Mouse (Mus musculus) CH12.LX (cell line): ENCODE measurements around the gene Tes3-ps. TPM values are rescaled to one million over a fixed set of nuclear protein-coding genes. Genes with fewer than 3 reads are reported as not detected.

Experiments
- DNase-seq: peaks from one replicate; pipeline ENCODE4 v3.0.0-alpha.2; 2013; ENCODE audit errors: extremely low read depth
- H3K27ac ChIP-seq: 2 replicates; pipeline ENCODE4 v1.5.1; 2012; ENCODE audit warnings: low read depth, mild to moderate bottlenecking, control low read depth, moderate library complexity; ENCODE audit not compliant: insufficient read depth
- H3K27me3 ChIP-seq: replicated peaks from 2 replicates; pipeline ENCODE3; 2012; ENCODE audit warnings: inconsistent platforms
- H3K36me3 ChIP-seq, 2 experiments: replicated peaks in 1 of 2; 2 replicates each; pipeline versions ENCODE3 to v1.6.1; 2012; ENCODE audit warnings: inconsistent platforms in 1 of 2, low read length in 1 of 2, mild to moderate bottlenecking in 1 of 2, mixed read lengths in 1 of 2, moderate library complexity in 1 of 2; ENCODE audit not compliant: control insufficient read depth in 1 of 2, insufficient read depth in 1 of 2
- H3K4me1 ChIP-seq, 2 experiments: 2 replicates each; pipeline ENCODE4 v1.6.1; 2012; ENCODE audit warnings: inconsistent platforms in 1 of 2, moderate library complexity in 1 of 2; ENCODE audit not compliant: insufficient read depth in 2 of 2, control insufficient read depth in 1 of 2
- H3K4me2 ChIP-seq: 2 replicates; pipeline ENCODE4 v1.6.1; 2012; ENCODE audit warnings: low read depth, mild to moderate bottlenecking, control low read depth; ENCODE audit not compliant: poor library complexity, insufficient read depth, severe bottlenecking
- H3K4me3 ChIP-seq, 3 experiments: fragments of 150-350 bp in 1 of 3; sonication (generic) in 1 of 3; replicated peaks in 1 of 3; 2 replicates each; pipeline versions ENCODE3 to v1.5.1; 2011 to 2012; ENCODE audit warnings: low read depth in 2 of 3, low read length in 2 of 3, mild to moderate bottlenecking in 2 of 3, moderate library complexity in 2 of 3, control low read depth in 1 of 3, improper control_type of control experiment in 1 of 3, inconsistent platforms in 1 of 3, mixed read lengths in 1 of 3; ENCODE audit not compliant: poor library complexity in 1 of 3
- H3K79me2 ChIP-seq: replicated peaks from 2 replicates; pipeline ENCODE4 v1.6.1; 2012; ENCODE audit warnings: mild to moderate bottlenecking, moderate library complexity; ENCODE audit not compliant: control insufficient read depth, poor library complexity, insufficient read depth, severe bottlenecking; ENCODE audit errors: extremely low read depth
- H3K9ac ChIP-seq: 2 replicates; pipeline ENCODE4 v1.6.1; 2012; ENCODE audit warnings: low read depth, mild to moderate bottlenecking, control low read depth, moderate library complexity; ENCODE audit not compliant: insufficient read depth
- H3K9me3 ChIP-seq: replicated peaks from 2 replicates; pipeline ENCODE3; 2012; ENCODE audit warnings: low read length, inconsistent platforms, mixed read lengths
- BHLHE40 ChIP-seq: IDR thresholded peaks from 2 replicates; pipeline ENCODE4 v1.6.1; 2011; ENCODE audit warnings: mild to moderate bottlenecking, low read depth, low read length, improper control_type of control experiment
- CHD1 ChIP-seq: IDR thresholded peaks from 2 replicates; pipeline ENCODE4 v1.6.1; 2012; ENCODE audit warnings: low read depth, low read length, improper control_type of control experiment, inconsistent platforms
- CHD2 ChIP-seq: IDR thresholded peaks from 2 replicates; pipeline ENCODE4 v1.6.1; 2011; ENCODE audit warnings: low read length, improper control_type of control experiment
- CTCF ChIP-seq, 2 experiments: IDR thresholded peaks in 1 of 2; conservative IDR thresholded peaks in 1 of 2; 2 replicates each; pipeline ENCODE4 v1.5.1; 2011 to 2012; ENCODE audit warnings: low read depth in 2 of 2, low read length in 2 of 2, improper control_type of control experiment in 1 of 2, inconsistent platforms in 1 of 2, mild to moderate bottlenecking in 1 of 2, moderate library complexity in 1 of 2
- E2F4 ChIP-seq: IDR thresholded peaks from 2 replicates; pipeline ENCODE4 v1.6.1; 2011; ENCODE audit warnings: low read depth, low read length, improper control_type of control experiment; ENCODE audit not compliant: insufficient replicate concordance
- IRF4 ChIP-seq: IDR thresholded peaks from 2 replicates; pipeline ENCODE4 v1.6.1; 2014; ENCODE audit warnings: low read depth, mild to moderate bottlenecking, inconsistent platforms, low read length, improper control_type of control experiment
- JUND ChIP-seq: conservative IDR thresholded peaks from 2 replicates; pipeline ENCODE4 v1.6.1; 2011; ENCODE audit warnings: low read depth, low read length, improper control_type of control experiment
- MAX ChIP-seq: IDR thresholded peaks from 2 replicates; pipeline ENCODE4 v1.6.1; 2011; ENCODE audit warnings: low read length, improper control_type of control experiment
- MYC ChIP-seq: IDR thresholded peaks from 2 replicates; pipeline ENCODE4 v1.6.1; 2011; ENCODE audit warnings: low read depth, mild to moderate bottlenecking, improper control_type of control experiment, low read length
- POLR2A ChIP-seq: IDR thresholded peaks from 2 replicates; pipeline ENCODE4 v1.6.1; 2011; ENCODE audit warnings: low read depth, mild to moderate bottlenecking, improper control_type of control experiment, low read length
- RAD21 ChIP-seq: IDR thresholded peaks from 2 replicates; pipeline ENCODE4 v1.6.1; 2011; ENCODE audit warnings: low read depth, mild to moderate bottlenecking, low read length, improper control_type of control experiment, moderate library complexity
- RCOR1 ChIP-seq: conservative IDR thresholded peaks from 2 replicates; pipeline ENCODE4 v1.6.1; 2012; ENCODE audit warnings: low read depth, mild to moderate bottlenecking, inconsistent platforms, low read length, improper control_type of control experiment
- SIN3A ChIP-seq: IDR thresholded peaks from 2 replicates; pipeline ENCODE4 v1.6.1; 2012; ENCODE audit warnings: low read length, improper control_type of control experiment, inconsistent platforms
- SMC3 ChIP-seq: IDR thresholded peaks from 2 replicates; pipeline ENCODE4 v1.6.1; 2011; ENCODE audit warnings: low read depth, low read length, improper control_type of control experiment
- TCF12 ChIP-seq: IDR thresholded peaks from 2 replicates; pipeline ENCODE4 v1.6.1; 2014; ENCODE audit warnings: low read depth, mild to moderate bottlenecking, inconsistent platforms, low read length, improper control_type of control experiment
- UBTF ChIP-seq: IDR thresholded peaks from 2 replicates; pipeline ENCODE4 v1.6.1; 2012; ENCODE audit warnings: low read depth, mild to moderate bottlenecking, inconsistent platforms, low read length, improper control_type of control experiment, moderate library complexity
- ZKSCAN1 ChIP-seq: IDR thresholded peaks from 2 replicates; pipeline ENCODE4 v1.6.1; 2012; ENCODE audit warnings: low read depth, inconsistent platforms, low read length, improper control_type of control experiment, borderline replicate concordance
- ZMIZ1 ChIP-seq: IDR thresholded peaks from 2 replicates; pipeline ENCODE4 v1.6.1; 2012; ENCODE audit warnings: low read depth, mild to moderate bottlenecking, inconsistent platforms, low read length, improper control_type of control experiment
- dilution Hi-C: fragments of 300-500 bp; cut with MboI; formaldehyde crosslinking; loops from 2 replicates; pipeline ENCODE4 v1.14.3; 2020; ENCODE audit warnings: low sequenced_read_pairs; ENCODE audit not compliant: extremely low pct_unique_long_range_greater_than_20kb, extremely low pct_ligation_motif_present
- in situ Hi-C: fragments of 300-500 bp; cut with MboI; formaldehyde crosslinking; loops from 3 replicates; pipeline ENCODE4 v1.14.3; 2019; ENCODE audit warnings: low sequenced_read_pairs, low pct_ligation_motif_present, low pct_unique_long_range_greater_than_20kb, mixed read lengths
- polyA plus RNA-seq: library from polyadenylated mRNA; unstranded; fragments of >175 nt; gene quantifications from 2 replicates; pipeline ENCODE4 v1.2.1, GENCODE M21; 2012; ENCODE audit warnings: low read depth; ENCODE audit not compliant: insufficient read length
- total RNA-seq, 2 experiments: library from RNA; depleted of rRNA; stranded (reverse); fragments of 300-350 nt in 1 of 2; fragments of >200 nt in 1 of 2; gene quantifications; 2 replicates each; pipeline ENCODE4 v1.2.3; 2012 to 2014

Gene Tes3-ps
- total and polyA plus RNA-seq, 3 experiments, result 0.25 to 2.3 (median 1.6) TPM

DNA sequence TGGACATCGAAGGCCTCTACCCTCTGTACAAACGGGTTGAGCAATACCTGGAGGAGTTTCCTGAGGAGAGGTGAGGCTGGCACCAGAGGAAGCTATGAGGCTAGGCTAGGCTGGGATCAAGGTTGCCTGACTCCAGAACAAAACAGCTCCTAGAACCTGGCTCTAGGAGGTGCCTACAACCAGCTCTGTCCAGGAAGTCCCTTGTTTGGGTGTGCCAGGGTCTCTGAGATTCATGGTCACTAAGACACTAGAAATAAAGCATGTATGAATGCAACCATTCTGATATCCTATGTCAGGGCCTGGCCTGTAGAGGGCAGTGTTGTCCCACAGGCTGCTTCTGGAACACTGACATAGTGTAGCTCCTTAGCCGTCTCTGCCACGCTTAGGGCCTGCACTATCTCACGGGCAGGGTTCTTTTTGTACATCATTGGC lies 43.8 kb upstream of the Tes3-ps start:
- no peaks in the 10 kb centered on the region for H3K27me3 ChIP-seq
- H3K4me2 ChIP-seq, result no peak overlapping the region
- dilution Hi-C loops, result no loop called here
- no peak overlapping the region for H3K9ac ChIP-seq
- H3K4me1 ChIP-seq, result no peaks in the 10 kb centered on the region
- no peak for TF ChIP-seq POLR2A
- peak; percentile 22; the same call in 1 of the 2 replicates for TF ChIP-seq IRF4
- peak; percentile 74 for TF ChIP-seq SMC3
- no peak for TF ChIP-seq TCF12
- peak; percentile 88 for TF ChIP-seq RAD21
- peak; percentile 88 to 96 for TF ChIP-seq CTCF (conservative IDR thresholded peaks at IDR 0.05 in 1 of 2, IDR thresholded peaks at IDR 0.05 in 1 of 2; ENCODE audit: low read depth in 2 of 2, low read length in 2 of 2)
- TF ChIP-seq, all 38 proteins: peak for 4
- Histone ChIP-seq H3K9me3 (no peaks in the 10 kb centered on the region), H3K27ac (no peak overlapping the region), H3K4me3 (no peak overlapping the region), H3K36me3 (peaks cover 42 to 79% of the 10 kb centered on the region in 2 experiments), H3K79me2 (no peaks in the 10 kb centered on the region)
- DNase-seq, result peak; percentile 71
- in situ Hi-C loops, result loop anchor here (10.0 kb wide), 1 partner anchor 195 kb away; no protein-coding TSS in a partner anchor

DNA sequence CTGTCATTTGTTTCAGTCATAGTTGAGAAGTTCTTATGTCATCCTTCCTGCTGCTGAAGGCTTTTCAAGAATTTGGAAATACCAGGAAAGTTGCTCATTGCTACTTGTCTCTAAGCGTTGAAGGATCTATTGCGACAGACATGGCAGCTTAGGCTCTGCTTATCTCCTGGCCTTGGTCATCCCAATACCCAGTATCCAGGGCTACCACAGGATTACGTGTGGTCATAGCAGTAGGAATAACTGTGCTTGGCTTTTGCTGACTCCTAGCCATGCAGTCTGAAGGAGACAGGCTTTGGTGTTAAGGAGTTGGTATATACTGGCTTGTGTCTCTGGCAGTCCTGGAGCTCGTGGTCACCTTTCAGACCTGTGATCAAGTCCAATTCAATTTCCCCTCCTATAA lies 32.8 kb upstream of the Tes3-ps start:
- peaks cover 28 to 88% of the 10 kb centered on the region in 2 experiments for H3K36me3 ChIP-seq
- no peak overlapping the region for H3K9ac ChIP-seq
- TF ChIP-seq ZKSCAN1 (no peak), SIN3A (no peak), CHD1 (no peak), MAX (no peak), BHLHE40 (no peak), ZMIZ1 (no peak)
- H3K4me1 ChIP-seq, result peaks cover 0 to 11% of the 10 kb centered on the region in 2 experiments; a peak in 1 of 4 replicates
- H3K27me3 ChIP-seq, result no peaks in the 10 kb centered on the region
- no peak overlapping the region for H3K4me3 ChIP-seq
- no peaks in the 10 kb centered on the region for H3K9me3 ChIP-seq
- dilution Hi-C loops (no loop called here), in situ Hi-C loops (no loop called here)
- no peak overlapping the region for H3K27ac ChIP-seq
- no peak overlapping the region for H3K4me2 ChIP-seq
- no peak for DNase-seq
- no peaks in the 10 kb centered on the region for H3K79me2 ChIP-seq

DNA sequence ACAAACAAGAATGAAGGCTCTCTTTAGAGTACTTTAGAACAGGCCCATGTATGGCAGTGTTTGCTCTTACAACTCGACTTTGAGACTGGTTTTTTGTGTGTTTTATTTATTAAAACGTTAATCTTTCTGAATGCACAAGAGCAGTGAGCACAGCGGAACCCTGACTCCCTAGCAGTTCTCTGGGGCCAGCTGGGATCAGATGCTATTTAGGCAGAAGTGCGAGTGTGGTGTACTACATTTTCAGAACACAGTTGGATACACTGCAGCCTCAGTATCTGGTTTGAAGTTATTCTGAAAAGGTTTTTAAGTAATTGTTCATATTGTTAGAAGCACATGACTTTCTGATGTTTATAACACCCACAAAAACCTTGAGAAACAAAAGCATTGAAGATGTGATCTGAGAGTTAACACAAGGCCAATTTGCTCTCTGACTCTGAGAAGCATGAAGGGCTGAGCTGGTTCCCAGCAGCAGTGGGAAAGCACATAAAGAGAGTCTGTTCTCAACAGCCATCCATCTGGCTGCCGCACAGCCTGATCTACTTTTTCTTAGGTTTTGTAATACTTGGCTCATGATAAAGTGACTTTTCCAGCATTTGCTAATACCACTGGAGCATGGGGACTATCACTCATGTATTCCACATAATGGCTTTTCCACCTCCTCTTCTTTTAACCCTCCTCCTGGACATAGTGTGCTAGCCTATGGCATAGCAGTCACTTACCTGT lies 32.3 kb upstream of the Tes3-ps start:
- Histone ChIP-seq H3K4me1 (peaks cover 0 to 11% of the 10 kb centered on the region in 2 experiments; a peak in 1 of 4 replicates), H3K27me3 (no peaks in the 10 kb centered on the region), H3K4me3 (no peak overlapping the region), H3K79me2 (no peaks in the 10 kb centered on the region), H3K9ac (no peak overlapping the region), H3K27ac (no peak overlapping the region), H3K4me2 (no peak overlapping the region), H3K9me3 (no peaks in the 10 kb centered on the region), H3K36me3 (peaks cover 29 to 88% of the 10 kb centered on the region in 2 experiments)
- no peak for DNase-seq
- dilution Hi-C loops, result no loop called here
- in situ Hi-C loops, result no loop called here
- no peak for TF ChIP-seq ZKSCAN1
- no peak for TF ChIP-seq IRF4
- TF ChIP-seq SIN3A, result no peak
- no peak for TF ChIP-seq ZMIZ1
- no peak for TF ChIP-seq JUND
- TF ChIP-seq TCF12, result no peak
- no peak for TF ChIP-seq POLR2A
- TF ChIP-seq CHD2, result no peak
- TF ChIP-seq RAD21, result no peak
- TF ChIP-seq E2F4, result no peak
- TF ChIP-seq MYC, result no peak
- no peak for TF ChIP-seq RCOR1
- no peak for TF ChIP-seq UBTF
